Mouse (Mus musculus): ENCODE measurements around the gene Reg3g. TPM values are rescaled to one million over a fixed set of nuclear protein-coding genes. Genes with fewer than 3 reads are reported as not detected.
A peak's percentile ranks its signal among the peaks of the same experiment; 100 is the strongest.
"Not testable (repeated sequence)": the region's sequence is repeated elsewhere in the genome, so short reads cannot be mapped to it uniquely, and the experiment has no call there.

Reg3g gene
- polyA plus RNA-seq, 1 experiment from 2014 or later, result 2.8 TPM

- Histone ChIP-seq H3K9me3 (no peaks in the 10 kb centered on the region), H3K27me3 (replicated peaks) (no peaks in the 10 kb centered on the region), H3K4me3 (replicated peaks) (no peak overlapping the region), H3K4me2 (no peak overlapping the region), H3K27ac (no peak overlapping the region), H3K9ac (no peak overlapping the region), H3K36me3 (no peaks in the 10 kb centered on the region), H3K4me1 (no peaks in the 10 kb centered on the region)
- ATAC-seq (ENCODE audit: insufficient read depth, low FRiP score, low read depth), result no peak
- 53% methylated on average over 1 of the region's 1 CpGs for WGBS
These were observed 21.5 kb downstream of the Reg3g start for GRCm38 (mm10) chr6:78447202-78447601.

DNA sequence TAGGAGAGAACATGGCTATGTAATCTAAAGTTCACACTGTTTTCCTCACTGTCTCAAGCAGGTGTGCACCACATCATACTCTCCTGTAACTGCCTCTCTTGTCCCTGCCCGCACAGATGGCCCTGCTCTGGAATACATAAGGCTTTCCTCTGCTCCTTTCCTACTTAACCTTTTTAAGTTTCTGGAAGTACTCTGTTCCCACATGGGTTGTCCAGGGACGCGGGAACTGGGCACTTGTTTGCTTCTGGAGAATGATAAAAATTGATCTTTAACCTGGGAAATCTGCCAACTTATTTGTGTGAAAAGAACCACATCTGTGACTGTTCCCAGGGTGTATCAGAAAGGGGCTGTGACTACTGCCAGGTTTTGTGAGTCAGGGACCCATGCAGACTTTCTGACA lies 43.2 kb downstream of the Reg3g start:
- H3K36me3 ChIP-seq, result no peaks in the 10 kb centered on the region
- no peak overlapping the region for H3K27ac ChIP-seq
- no peak overlapping the region for H3K4me3 ChIP-seq (replicated peaks)
- no peaks in the 10 kb centered on the region for H3K4me1 ChIP-seq
- ATAC-seq (ENCODE audit: insufficient read depth, low FRiP score, low read depth), result peak; percentile 75; the same call in 1 of the 2 replicates
- no peak overlapping the region for H3K4me2 ChIP-seq
- no peaks in the 10 kb centered on the region for H3K9me3 ChIP-seq
- 56% methylated on average over 3 of the region's 3 CpGs for WGBS
- no peaks in the 10 kb centered on the region for H3K27me3 ChIP-seq (replicated peaks)
- no peak overlapping the region for H3K9ac ChIP-seq

DNA sequence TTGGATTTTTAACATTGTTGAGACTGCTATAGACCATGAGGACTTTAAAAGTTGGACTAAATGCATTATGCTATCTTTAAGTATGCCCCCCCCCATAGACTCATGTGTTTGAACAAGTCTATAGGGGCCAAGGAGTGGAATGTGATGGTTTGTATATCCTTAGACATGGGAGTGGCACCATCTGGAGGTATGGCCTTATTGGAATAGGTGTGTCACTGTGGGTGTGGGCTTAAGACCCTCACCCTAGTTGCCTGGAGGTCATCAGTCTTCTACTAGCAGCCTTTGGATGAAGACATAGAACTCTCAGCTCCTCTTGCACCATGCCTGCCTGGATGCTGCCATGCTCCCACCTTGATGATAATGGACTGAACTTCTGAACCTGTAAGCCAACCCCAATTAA lies 46.3 kb downstream of the Reg3g start, which contains the start of gene Reg1:
TSS of gene Reg1 (plus strand) at position 301 of the 400 bp plus-strand sequence.
- not testable (repeated sequence) for H3K4me1 ChIP-seq; H3K36me3 ChIP-seq; H3K27ac ChIP-seq; H3K4me3 ChIP-seq (replicated peaks); H3K4me2 ChIP-seq; H3K9ac ChIP-seq; H3K27me3 ChIP-seq (replicated peaks); ATAC-seq (ENCODE audit: insufficient read depth, low FRiP score, low read depth); H3K9me3 ChIP-seq

Other genes with a start within 250 kb of the Reg3g start
- gene Reg3b, start 98.2 kb downstream of the Reg3g start, polyA plus RNA-seq (2015; fragmentation: Nextera tagmentation; extraction: Ambion mirVana), result 3.1 and 7.6 TPM in 2 replicates
- gene Reg3d, start 90.0 kb downstream of the Reg3g start, polyA plus RNA-seq (2015; fragmentation: Nextera tagmentation; extraction: Ambion mirVana), result 1.6 and 2.1 TPM in 2 replicates
- not detected in 2 replicates for gene Reg3a, start 88.2 kb downstream of the Reg3g start, polyA plus RNA-seq (2015; fragmentation: Nextera tagmentation; extraction: Ambion mirVana)
- not detected in 2 replicates for gene Reg2, start 73.2 kb downstream of the Reg3g start, polyA plus RNA-seq (2015; fragmentation: Nextera tagmentation; extraction: Ambion mirVana)
- gene Reg1, start 46.2 kb downstream of the Reg3g start, polyA plus RNA-seq (2015; fragmentation: Nextera tagmentation; extraction: Ambion mirVana), result 82.2 and 87.5 TPM in 2 replicates

Data from stomach, embryonic 15.5 days (tissue).